Mouse (Mus musculus) heart, postnatal 10 days (tissue): ENCODE data around the gene Psma6. TPM values are rescaled to one million over a fixed set of nuclear protein-coding genes. Genes with fewer than 3 reads are reported as not detected.
A peak's percentile ranks its signal among the peaks of the same experiment; 100 is the strongest.

Experiments used
- DNase-seq, 2 experiments: peaks; one replicate each; pipeline ENCODE4 v3.0.0; 2021
- intact Hi-C: fragments of 180-260 bp; cut with DNase I; formaldehyde crosslinking; loops from one replicate; pipeline ENCODE4 v1.15.1; 2025
- total RNA-seq, 2 experiments: library from RNA; stranded (reverse); gene quantifications; 2 replicates each; pipeline ENCODE4 v1.2.3; 2021

The Psma6 gene
- total RNA-seq, 2 experiments from 2014 or later, result 196 to 197 TPM

- intact Hi-C loops, result no loop called here
- DNase-seq, result no peak
Measured at GRCm38 (mm10) chr12:55456136-55456535, 72.1 kb downstream of the Psma6 start.

DNA sequence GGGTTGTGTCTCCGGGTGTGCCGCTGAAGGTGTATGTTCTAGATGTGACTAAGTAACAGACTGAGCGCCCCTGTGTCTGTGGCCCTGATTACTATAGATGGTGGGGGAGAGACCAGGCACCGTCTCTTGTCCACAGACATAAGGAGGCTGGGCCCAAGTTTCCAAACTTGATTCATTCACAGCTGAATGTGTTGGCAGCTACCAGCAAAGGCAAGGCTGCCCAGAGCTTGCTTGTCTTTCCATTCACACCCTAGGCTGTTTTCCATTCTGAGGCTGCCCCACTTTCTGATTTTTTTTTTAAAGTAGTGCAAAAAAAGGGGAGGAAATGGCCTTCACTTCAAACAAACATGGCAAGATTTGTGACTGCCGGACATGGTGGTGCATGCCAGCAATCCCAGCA is 72.9 kb downstream of the Psma6 start:
- DNase-seq, result no peak

DNA sequence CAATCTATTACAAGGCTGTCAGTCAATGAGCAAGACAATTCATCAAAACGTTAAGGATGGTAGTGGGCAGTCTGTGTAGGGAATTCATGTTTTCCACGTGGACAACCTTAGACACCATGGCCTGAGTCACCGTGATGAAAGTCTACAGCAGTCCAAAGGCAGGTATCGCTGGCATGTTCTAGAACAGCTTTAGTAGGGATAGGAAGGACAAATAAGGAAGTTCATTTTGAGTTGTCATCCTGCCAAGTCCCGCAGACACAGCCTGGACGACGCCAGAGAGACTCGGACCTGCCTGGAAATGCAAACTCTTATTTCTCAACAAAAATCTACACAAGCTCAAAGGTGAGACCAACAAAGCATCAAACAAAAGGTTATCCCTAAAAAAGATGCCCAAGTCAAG is 75.7 kb downstream of the Psma6 start:
- no peak for DNase-seq
- intact Hi-C loops, result no loop called here

More for the DNA sequence above, 72.9 kb downstream of the Psma6 start:
- intact Hi-C loops, result no loop called here

DNA sequence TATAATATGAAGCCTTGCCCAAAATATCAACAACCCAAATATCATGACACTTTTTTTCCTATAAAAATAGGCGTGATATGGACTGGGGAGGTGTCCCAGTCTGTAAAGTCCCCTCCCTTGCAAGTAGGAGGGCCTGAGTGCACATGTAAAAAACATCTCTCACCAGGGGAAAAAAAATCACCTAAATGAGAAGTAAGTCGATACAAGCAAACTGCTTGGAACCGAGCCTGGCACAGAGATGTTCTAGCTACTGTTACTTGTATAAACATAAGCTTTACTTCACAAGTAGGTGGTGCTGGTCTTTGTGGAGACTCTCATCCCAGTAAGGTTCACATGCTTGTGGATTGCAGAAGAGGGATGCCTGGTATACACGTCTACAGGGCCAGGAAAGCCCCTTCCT is 76.9 kb downstream of the Psma6 start:
- intact Hi-C loops, result no loop called here
- DNase-seq, result no peak

- DNase-seq, result no peak
- intact Hi-C loops, result no loop called here
Measured at GRCm38 (mm10) chr12:55461767-55462166, 77.7 kb downstream of the Psma6 start.

DNA sequence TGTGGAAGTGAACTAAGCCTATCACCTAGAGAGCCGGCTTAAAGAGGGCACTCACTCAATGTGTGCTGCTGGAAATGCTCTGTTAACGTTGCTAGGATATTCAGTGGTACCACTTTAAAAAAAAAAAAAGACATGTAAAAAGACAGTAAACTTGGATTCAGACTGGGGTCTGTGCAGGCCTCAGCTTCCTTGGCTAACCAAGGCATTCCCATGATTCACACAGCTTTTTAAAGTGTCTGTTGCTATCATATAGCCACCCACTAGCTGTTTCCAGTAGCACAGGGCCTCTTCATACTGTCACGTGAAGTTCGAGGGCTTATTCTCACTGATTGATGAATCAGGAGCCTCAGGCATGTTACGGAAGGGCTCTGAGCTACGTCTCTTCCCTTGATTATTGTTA is 78.4 kb downstream of the Psma6 start:
- intact Hi-C loops, result no loop called here
- DNase-seq, result no peak

DNA sequence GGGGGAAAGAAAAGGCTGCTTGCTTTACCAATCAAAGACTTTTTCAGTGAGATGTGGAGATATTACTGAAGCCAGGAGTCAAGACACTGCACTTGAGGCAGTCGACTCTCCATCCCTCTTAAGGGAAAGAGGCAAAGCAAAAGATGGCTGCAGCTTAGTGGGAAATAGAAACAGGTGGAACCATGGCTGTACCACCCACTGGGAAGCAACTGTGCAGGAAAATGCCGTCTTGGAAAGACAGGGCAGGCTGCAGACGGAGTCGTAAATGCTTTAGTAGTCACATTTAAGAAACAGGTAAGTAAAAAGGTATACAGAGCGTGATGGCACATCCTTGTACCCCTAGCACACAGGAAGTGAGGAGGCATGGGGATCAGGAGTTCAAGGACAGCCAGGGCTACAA is 79.1 kb downstream of the Psma6 start:
- no peak for DNase-seq
- intact Hi-C loops, result no loop called here

GRCm38 (mm10) chr12:55463992-55464845 is 80.2 kb downstream of the Psma6 start:
- peak; percentile 74 to 80 for DNase-seq
- intact Hi-C loops, result no loop called here

DNA sequence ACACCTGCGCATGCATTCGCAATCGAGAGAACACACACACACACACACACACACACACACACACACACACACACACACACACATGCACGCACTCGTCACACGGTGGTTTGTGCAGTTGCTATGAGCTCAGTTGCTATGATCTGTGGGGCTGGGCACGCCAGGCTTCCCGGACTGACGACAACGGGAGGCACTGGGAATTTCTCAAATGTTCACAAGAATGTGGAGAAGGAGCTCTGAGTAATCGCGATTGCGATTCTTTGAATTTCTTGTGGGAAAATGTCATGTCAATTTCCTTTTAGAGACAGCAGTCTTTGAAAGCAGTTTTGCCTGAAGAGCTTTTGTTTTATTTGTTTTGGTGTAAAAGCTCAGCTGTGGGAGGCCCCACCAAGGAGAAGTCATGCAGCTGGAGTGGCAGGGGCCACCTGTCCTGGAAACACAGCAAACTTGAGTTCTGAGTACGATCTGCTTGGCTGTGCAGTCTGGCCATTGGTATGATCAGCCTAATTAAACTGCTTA is 80.9 kb downstream of the Psma6 start:
- intact Hi-C loops, result no loop called here
- peak in 1 of 2 experiments; percentile 38 for DNase-seq

DNA sequence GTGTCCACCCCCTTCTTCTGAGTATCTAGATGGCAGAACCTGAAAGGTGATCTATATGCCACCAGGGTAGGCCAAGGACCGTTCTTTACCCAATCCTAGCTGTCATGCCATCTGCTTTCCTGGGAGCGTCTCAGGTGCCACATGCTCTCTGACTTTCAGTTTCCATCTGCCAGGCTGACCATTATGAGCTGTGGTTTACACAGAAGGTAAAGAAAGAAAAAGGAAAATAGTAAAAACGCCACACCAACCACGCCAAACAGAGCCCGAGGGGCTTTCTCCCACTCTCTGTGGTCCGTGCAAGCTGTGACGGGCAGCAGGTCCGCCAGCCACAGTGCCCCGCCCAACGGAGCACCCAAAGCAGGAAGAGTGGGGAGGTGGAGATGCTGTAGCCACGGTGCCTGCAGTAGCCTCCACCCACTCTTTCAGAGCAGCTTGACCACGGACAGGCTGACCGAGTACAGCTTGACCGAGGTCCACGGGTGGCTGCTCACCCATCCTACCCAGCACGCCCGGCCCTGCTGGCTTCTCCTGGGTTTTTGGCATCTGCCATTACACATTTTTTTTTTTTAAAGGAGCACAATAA is 81.5 kb downstream of the Psma6 start:
- no peak for DNase-seq

GRCm38 (mm10) chr12:55466088-55466701 is 82.2 kb downstream of the Psma6 start:
- peak; percentile 51 to 57 for DNase-seq

More for the DNA sequence above, 81.5 kb downstream of the Psma6 start:
- intact Hi-C loops, result no loop called here

DNA sequence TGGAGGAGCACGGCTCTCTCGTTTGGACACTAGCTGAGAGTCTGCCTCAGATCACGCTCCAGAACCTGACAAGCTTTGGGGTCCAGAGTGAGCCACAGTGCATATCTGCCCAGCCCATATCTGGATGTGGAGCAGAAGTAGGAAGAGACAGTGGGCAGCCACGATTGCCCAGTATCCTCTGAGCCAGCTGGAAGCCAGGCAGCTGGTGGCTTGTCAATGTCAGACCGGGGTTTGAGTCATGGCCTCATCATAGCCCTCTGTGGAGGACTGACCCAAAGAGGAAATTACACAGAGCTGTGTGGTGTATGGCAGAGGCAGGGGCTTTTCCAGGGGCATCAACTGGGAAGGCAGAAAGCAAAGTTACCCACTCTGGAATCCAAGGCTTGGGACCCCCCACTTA is 82.8 kb downstream of the Psma6 start:
- DNase-seq, result no peak
- intact Hi-C loops, result no loop called here

More at GRCm38 (mm10) chr12:55466088-55466701, 82.2 kb downstream of the Psma6 start:
- intact Hi-C loops, result no loop called here

GRCm38 (mm10) chr12:55467331-55468180 is 83.5 kb downstream of the Psma6 start:
- intact Hi-C loops, result no loop called here
- no peak for DNase-seq

Other genes starting within 250 kb of the Psma6 start
- gene Srp54b, start 229.1 kb upstream of the Psma6 start, total RNA-seq, result 10 to 100 TPM; 35.3 to 38.0 TPM
- gene 1700047I17Rik2, start 184.6 kb upstream of the Psma6 start, total RNA-seq, result not detected
- gene Srp54c, start 154.1 kb upstream of the Psma6 start, total RNA-seq, result 10 to 100 TPM; 33.1 to 33.7 TPM
- gene 1110008L16Rik, start 84.6 kb upstream of the Psma6 start, total RNA-seq, result 10 to 100 TPM in 1 of 2 experiments, 1 to 10 TPM in 1; 9.6 to 10.1 TPM
- gene Ppp2r3c, start 81.2 kb upstream of the Psma6 start, total RNA-seq, result 10 to 100 TPM; 10.9 to 11.2 TPM
- 10 to 100 TPM; 45.7 to 65.3 TPM for gene Nfkbia, start 108.4 kb downstream of the Psma6 start, total RNA-seq
- not detected for gene Aldoart2, start 181.0 kb downstream of the Psma6 start, total RNA-seq
- not detected for gene Insm2, start 215.2 kb downstream of the Psma6 start, total RNA-seq